Mouse (Mus musculus) embryo, embryonic 10.5 days (tissue): ENCODE data around the gene Tctn1.
"Not testable (repeated sequence)": the region's sequence is repeated elsewhere in the genome, so short reads cannot be mapped to it uniquely, and the experiment has no call there.

Source experiments
- DNase-seq: peaks from one replicate; pipeline ENCODE4 v3.0.0-alpha.2; 2015; ENCODE audit warnings: low spot score

Gene Tctn1

GRCm38 (mm10) chr5:122218928-122219327 is 45.3 kb downstream of the Tctn1 start:
- no peak for DNase-seq

- DNase-seq, result no peak
These were observed 46.0 kb downstream of the Tctn1 start for GRCm38 (mm10) chr5:122218109-122218905.

GRCm38 (mm10) chr5:122217636-122218035 is 46.6 kb downstream of the Tctn1 start:
- DNase-seq, result no peak

- DNase-seq, result no peak
These were observed 50.4 kb downstream of the Tctn1 start for GRCm38 (mm10) chr5:122213861-122214260.

GRCm38 (mm10) chr5:122212820-122213219 is 51.4 kb downstream of the Tctn1 start:
- not testable (repeated sequence) for DNase-seq

GRCm38 (mm10) chr5:122212125-122212524 is 52.1 kb downstream of the Tctn1 start:
- no peak for DNase-seq

- no peak for DNase-seq
These were observed 53.4 kb downstream of the Tctn1 start for GRCm38 (mm10) chr5:122210890-122211289.

- DNase-seq, result peak; percentile 91
These were observed 54.5 kb downstream of the Tctn1 start for GRCm38 (mm10) chr5:122209591-122210368.

GRCm38 (mm10) chr5:122208909-122209308 is 55.4 kb downstream of the Tctn1 start:
- no peak for DNase-seq

- no peak for DNase-seq
These were observed 57.8 kb downstream of the Tctn1 start, which contains the start of gene Hvcn1 for GRCm38 (mm10) chr5:122206475-122206874. Gene Hvcn1, plus strand, starts transcription at chr5:122206804.

GRCm38 (mm10) chr5:122204180-122204579 is 60.1 kb downstream of the Tctn1 start:
- DNase-seq, result no peak

- DNase-seq, result no peak
These were observed 62.4 kb downstream of the Tctn1 start for GRCm38 (mm10) chr5:122201904-122202303.

GRCm38 (mm10) chr5:122200872-122201271 is 63.4 kb downstream of the Tctn1 start:
- DNase-seq, result no peak

- DNase-seq, result no peak
These were observed 71.9 kb downstream of the Tctn1 start for GRCm38 (mm10) chr5:122192347-122192746.

- DNase-seq, result no peak
These were observed 72.8 kb downstream of the Tctn1 start for GRCm38 (mm10) chr5:122191269-122192063.

GRCm38 (mm10) chr5:122190465-122190864 is 73.8 kb downstream of the Tctn1 start:
- no peak for DNase-seq

GRCm38 (mm10) chr5:122189115-122189514 is 75.1 kb downstream of the Tctn1 start:
- no peak for DNase-seq
